Mouse (Mus musculus) cerebellum, adult (tissue): ENCODE measurements at regions not wholly inside any gene's neighbourhood (a gene's known extent, or its start where the extent isn't known, plus 50 kb on each side); places are given as distances from the start of the nearest gene placed in this dataset.

Experiments used
- ATAC-seq: cut with Nextera tagmentation; 2 replicates; pipeline ENCODE4 v1.9.2; 2017; ENCODE audit warnings: mild to moderate bottlenecking, moderate library complexity, mixed read lengths; ENCODE audit not compliant: insufficient number of reproducible peaks, low FRiP score, low TSS enrichment

DNA sequence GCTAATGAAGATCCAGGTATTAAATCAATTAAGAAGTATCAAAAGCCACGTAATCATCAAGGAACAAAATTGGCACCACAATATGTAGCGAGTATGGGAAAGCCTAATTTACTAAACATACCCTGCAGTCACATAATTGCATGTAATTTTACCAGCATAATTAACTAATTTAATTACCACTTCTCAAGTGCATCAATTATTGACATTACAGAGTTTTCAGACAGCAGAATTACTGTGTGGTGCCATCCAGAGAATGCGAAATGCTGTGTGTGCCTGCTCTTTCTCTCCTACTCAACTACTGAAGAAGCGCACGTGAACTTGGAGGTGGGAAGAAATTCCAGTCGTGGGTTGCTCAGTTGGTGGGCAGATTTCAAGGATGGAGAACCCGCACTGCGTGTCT is 229.5 kb upstream of the Id4 start:
- no peak for ATAC-seq

DNA sequence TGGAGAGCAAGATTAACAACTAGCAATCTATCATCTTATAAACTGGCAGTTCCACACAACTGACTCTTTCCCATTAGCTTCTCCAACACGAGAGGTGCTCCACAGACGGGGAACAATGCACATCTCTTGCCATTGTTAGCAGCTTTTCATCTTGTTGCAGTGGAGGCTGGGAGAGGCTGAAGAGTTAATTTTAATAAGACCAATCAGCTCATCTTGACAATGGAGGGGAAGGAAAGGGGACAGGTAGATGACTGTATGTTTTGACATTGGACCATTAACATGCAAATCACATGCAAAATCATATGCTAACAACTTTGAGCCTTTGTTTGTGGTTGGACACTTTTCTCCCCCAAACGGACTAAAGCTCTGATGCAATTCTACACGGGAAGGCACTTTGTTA is 218.9 kb upstream of the Id4 start:
- no peak for ATAC-seq

DNA sequence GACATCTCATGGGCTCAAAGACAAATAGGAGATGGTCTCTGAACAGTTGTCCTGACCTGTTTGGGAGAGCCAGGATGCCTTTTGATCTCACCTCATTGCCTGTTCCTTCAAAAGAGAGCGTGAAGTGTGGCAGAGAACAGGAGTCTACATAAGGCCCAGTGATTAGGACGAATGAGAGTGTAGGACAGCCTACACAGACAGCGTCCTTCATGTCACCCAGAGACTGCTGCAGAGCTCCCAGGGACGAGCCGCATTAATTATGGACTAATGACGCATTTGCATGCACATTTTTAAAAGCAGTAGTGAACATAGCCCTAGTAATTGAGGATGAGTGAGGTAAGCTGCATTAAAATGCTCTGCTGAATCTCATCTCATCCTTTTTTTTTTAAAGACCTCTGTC is 218.5 kb upstream of the Id4 start:
- ATAC-seq: no peak

DNA sequence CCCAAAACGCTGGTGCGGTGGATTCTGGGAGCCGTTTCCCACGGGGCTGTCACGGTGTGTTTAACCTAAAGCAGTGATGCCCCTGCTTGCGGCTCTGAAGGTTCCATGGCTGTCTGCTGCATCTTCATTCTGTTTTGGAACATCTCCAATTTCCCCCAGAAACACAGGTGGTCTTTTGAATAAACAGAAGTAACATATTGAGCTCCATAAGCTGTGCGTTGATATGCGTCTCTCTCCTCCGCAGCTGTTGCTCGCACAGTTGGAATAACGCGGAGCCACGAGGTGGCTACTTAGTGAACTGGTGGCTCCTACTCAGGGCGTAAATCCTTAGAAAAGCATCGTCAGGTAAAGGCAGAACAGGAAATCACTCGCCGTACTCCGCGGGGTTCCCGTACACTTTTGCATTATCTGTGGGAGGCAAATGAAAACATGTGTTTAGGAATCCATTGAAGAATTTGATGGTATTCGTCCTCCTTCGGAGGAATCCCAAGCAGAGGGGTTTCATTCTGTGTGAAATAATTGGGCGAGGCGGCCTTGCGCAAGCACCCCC is 214.8 kb upstream of the Id4 start:
- ATAC-seq: no peak

DNA sequence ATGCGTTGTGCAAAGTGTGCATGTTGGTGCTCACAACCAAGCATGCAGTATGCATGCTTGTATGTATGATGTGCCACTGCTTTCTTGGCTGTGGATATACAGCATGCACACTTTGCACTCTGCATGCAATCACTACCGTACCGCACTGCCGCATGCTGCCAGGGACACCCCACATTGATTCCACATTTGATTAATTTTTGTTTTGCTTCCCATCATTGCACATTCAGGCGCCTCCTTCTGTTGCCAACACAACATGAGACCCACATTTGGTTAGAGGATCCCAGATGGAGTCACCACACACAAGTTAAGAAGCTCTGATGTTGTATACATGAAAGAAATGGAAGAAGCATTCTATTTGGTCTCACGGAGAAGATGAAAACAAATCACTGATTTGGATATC is 211.2 kb upstream of the Id4 start:
- ATAC-seq: no peak

DNA sequence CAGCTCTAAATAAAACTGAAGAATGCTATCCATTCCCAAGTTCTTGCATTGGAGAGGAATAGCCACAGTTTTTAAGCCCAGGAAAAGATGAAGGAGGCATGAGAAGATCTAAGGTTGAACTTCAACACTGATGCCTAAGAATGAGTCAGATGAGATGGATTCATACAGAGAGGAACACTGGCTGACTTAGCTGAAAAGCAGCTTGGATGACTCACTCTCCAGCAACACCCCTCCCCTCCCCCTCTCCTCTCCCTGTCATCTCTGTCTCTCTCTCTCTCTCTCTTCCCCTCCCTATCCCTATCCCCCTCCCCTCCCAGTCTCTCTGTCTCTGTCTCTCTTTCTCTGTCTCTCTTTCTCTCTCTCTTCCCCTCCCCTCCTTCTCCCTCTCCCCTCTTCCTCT is 186.4 kb upstream of the Id4 start:
- ATAC-seq: no peak

DNA sequence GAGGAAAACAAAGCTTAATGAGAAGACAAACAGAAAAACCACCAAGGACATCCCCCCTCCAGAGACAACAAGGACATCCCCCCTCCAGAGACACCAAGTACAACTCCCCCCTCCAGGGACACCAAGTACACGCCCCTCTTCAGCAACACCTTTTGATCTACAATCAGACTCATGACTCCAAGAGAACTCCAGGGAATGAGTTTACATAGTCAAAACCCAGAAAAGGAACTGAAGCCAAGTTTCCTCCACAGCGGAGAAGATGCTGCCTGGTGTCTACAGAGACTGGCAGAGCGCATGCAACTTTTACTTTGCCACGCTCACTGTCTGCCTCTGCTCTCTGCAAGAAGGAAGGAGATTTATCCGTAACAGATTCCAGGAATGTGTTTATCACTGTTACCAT is 185.7 kb upstream of the Id4 start:
- no peak for ATAC-seq

DNA sequence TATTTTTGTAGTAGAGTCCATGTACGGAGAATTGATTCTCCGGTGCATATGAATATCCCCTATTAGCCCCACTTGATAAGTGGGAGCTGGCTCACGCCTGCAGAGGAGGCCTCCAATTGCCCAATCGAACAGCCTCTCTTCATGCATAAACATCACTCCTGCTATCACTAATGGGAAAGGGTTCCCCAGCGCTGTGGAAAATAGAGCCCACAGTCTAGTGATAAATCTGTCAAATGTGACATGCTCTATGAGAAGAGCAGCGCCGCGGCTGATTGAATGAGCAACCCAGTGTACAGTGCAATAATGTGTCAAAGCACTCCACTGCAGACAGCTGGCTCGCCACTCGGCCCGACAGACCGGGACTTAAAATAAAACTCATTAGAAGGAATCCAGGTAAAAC is 182.8 kb upstream of the Id4 start:
- ATAC-seq: no peak

DNA sequence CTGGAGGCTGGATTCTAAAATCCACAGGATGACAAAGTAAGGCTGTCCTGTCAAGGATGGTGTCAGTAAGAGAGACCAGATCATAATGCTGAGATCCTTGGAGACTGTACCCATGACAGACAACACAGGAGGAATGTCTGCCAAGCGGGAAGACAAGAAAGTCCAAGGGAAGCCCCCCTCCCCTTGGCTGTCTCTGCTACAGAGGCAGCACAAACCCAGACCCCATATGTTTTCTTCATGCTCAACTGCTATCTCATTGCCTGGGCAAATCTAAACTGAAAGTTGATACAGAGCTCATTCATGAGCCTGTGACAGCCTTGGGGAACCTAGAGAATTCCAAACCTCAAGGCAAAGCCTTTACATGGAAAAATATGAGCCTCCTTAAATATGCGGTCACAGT is 177.7 kb upstream of the Id4 start:
- no peak for ATAC-seq

DNA sequence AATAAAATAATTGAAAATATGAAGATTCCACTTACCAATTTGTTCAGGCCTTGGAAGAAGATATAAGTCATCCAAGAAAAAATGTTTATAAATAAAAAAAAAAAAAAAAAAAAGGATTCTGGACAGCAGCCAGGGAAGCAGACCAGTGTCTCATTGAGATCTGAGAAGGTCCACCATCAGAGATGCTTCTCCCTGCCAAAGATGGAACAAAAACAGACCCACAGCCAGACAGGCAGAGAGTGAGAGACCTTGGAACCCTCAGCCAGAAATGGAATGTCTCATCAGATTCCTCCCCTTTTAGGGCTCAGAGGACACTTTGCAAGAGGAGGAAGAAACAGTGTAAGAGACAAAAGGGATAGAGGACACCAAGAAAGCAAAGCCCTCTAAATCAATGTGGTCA is 177.2 kb upstream of the Id4 start:
- ATAC-seq: no peak

DNA sequence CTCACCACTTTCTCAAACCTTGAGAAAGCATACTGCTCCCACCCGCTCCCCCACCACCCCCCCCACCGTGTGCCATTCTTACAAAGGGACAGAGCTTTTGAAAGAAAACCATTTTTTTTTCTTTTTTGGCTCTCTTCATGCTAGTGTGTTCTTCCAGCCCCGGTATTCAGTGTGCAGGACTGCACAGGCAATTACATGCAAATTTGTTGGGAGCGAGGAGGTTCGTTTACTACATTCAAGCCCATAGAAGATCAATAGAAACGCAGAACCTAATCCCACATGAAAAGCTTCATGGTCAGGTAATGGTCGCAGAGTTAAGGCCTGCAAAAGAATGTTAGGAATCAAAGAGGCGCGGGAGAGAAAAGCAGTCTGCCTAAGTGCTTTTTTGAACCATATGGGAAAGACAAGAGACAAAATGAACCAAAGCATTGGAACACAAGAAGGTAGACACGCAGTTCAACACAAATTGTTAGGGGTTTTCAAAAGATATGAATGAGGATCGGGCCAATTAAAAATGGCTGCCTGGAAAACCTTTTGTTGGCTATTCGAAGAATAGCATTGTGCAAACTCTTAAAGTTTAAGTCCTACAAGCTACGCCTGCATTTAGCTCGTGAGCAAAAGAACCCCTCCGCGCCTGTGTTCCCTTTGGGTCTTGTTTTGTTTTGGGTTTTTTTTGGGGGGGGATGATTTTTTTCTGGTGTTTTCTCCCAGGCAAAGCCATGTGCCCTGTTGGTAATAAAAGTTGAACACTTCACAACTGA is 166.6 kb upstream of the Id4 start:
- ATAC-seq: no peak

DNA sequence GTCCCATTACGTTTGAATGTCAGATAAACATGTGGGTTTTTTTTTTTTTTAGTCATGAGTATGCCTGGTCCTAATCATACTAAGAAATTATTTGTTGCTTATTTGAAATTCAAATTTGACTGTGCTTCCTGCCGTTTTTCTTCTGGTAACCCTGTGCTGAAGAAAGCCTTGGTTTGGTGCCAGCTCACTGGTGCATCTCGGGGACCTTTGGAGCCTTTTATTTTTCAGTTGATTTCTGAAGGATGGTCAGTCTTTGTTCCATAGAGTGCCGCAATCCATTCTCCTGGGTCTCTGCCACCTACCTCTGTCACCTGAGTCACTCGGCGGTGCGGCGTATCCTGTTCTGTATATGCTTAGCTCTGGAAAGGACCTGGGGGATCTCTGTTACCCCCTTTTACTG is 158.9 kb upstream of the Id4 start:
- no peak for ATAC-seq

DNA sequence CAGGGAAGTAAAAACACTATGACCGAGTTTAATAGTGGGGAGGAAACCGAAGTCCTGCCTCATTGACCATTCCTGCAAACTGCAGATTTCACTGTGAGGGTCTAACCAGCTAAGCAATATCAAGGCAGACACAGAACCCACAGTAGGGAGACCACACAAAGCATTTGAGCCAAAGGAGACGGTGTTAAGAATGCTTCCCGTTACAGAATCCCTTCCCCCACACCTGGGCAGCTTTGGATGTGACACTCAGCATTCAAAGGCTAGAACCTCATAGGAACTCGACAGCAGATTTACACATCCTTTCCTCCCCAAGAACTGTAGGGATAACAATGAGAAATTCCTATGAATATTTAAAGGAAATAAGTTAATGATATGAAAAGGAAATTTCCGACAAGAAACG is 158.5 kb upstream of the Id4 start:
- no peak for ATAC-seq

DNA sequence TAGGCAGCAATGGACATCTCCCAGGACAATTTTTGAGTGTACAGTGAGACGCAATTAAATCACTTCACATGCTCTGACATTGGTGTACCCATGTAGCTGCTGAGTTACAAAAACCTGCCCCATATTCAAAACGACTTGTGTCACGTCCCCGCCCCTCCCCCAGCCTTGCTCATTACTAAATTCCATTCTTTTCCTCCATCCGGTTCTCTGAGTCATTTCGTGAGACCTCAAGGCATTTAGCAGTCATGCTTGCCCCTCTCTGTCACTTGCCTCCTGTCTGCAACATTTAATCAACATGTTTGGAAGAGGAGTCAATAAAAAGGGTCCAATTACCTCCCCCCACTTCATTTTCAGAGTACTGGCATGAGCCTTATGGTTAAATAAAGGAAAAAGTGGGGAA is 156.3 kb upstream of the Id4 start:
- ATAC-seq: no peak

DNA sequence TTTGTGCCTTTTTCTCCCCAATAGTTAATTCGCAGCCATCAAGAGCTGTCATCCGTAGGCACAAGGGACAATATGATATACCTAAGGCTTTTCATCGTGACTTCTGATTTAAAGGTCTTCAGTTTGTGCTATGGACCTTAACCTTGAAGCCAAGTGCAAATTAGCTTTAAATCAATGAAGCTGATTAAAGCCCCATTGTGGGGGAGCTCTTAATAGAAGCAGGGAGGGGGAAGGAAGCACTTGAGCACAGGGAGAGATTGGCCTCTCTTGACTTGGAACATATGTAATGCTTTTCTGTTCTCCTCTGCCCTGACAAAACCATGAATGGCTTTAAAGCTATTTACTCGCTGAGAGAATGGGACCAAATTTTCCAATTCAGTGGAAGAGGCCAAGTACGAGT is 154.1 kb upstream of the Id4 start:
- ATAC-seq: no peak

DNA sequence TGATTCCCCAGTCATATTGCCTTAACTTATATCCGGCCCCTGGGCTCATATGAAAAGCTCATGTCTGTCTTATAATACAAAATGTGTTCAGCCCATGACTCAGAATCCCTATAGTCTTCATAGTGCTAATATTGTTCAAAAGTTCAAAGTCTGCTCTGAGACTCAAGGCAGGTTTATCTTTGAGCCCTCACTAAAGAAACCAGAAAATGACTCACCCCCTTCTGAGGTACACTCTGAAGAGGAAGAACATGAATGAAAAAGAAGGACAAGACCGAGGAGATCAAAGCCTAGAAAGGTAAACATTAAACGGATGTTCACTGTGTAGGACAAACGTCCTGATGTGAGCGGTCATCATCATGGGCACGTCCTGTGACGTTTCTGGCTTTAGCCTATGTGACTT is 145.1 kb upstream of the Id4 start:
- no peak for ATAC-seq

DNA sequence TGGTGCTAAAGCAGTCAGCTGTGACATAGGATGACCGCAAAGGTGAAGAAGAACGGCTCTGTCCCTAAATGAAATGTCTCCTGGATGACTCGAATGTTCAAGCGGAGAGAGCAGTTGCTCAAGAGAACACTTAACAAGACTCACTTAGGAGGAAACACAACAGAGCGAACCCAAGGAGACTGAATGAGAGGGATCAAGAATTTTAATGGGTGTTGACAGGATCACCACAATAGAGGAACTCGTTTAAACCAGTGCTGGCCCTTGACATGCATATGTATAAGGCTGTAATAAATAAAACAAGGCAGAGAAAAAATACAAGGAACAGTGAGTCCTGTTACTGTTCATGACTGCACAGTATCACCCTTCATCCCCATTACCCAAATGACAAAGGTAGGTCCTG is 134.4 kb upstream of the Id4 start:
- no peak for ATAC-seq

DNA sequence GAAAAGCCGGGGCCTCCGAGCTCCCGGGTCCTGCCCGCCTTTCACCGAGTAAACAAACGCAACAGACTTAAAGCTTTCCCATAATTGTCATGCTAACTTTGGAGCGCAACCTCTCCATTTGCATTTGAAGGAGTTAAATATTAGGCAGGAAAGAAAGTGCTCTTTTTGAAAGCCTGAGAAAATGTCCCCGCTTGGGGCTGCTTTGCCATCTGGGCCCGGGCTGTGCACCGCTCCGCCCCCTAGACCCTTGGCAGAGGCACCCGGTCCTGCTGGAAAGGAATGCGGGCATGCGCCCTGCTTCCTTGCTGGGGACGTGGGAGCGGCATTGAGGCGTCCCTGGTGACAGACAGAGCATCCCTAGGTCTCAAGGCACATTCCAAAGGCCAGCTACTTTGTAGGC is 130.3 kb upstream of the Id4 start:
- 0 out of 2 replicates have a peak, but pooled peaks have one; percentile 37 for ATAC-seq

DNA sequence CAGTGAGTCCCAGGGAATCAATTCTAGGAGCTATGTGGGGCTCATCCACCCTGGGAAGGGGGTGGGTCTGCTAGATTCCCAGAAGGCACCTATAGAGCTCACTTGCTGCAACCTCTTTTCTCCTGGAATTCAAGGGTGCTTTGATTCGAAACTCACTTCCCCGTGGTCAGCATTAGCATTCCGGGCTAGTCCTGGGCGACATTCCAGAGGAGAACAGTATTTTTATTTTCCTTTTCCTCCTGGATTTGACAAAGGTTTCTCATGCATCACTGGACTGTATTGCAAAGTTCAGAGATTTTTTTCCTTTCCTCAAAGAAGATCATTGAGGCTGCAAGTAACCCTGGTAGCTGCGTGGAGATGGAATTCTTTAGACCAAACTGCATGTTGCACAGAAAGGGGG is 129.3 kb upstream of the Id4 start:
- ATAC-seq: no peak

DNA sequence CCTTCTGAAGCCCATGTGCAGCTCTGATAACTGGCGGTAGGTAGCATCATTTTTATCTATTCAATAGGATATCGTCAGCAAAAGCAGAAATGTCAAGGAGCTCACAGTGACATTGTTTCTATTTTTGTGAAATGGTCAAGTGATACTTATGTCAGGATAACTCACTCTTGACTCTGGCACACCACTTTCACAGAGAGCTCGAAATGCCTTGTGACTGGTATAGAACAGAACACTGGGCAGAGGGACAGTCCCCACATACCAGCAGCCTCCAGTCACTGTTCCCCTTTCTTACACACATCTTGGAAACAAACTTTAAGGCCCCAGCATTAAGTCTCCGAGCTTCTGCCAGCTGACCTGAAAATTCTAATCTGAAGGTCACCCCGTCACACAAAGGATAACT is 115.1 kb upstream of the Id4 start:
- no peak for ATAC-seq

DNA sequence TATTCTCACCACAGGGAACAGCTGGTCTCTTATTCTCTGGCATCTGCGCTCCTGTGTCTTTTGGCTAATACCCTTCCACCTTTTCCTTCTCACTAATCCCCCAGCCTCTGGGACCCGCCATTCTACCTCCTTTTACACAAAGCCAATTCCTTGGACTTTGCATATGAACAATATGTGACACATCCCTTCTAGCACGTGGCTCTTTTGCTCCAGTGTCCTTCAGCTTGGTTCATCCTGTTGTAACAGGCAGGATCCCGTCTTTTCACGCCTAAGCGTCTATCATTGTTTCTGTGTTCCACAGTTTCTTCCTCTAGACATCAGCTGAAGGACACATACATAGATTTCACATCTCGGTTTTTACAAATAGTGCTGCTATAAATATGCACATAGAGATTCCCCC is 114.0 kb upstream of the Id4 start:
- ATAC-seq: no peak

DNA sequence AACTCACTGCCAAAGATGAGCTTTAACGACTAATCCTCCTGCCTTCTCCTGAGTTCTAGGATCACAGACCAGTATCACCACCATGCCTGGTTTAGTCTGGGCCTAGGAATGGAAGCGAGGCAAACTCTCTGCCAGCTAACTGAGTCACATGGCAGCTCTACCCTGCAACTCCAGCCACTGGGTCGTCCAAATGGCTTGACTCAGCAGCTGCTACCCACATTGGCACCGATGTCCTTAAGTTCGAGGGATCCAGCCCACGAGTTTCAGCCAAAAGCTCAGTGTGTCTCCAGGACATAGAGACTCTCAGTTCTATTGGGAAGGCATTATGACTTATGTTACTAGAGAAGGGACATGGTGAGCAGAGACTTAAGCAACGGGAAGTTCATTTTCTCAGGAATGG is 107.8 kb upstream of the Id4 start:
- ATAC-seq: no peak
